Mouse (Mus musculus): ENCODE results near the gene Cd40lg.
A peak's percentile ranks its signal among the peaks of the same experiment; 100 is the strongest.

Gene Cd40lg

DNA sequence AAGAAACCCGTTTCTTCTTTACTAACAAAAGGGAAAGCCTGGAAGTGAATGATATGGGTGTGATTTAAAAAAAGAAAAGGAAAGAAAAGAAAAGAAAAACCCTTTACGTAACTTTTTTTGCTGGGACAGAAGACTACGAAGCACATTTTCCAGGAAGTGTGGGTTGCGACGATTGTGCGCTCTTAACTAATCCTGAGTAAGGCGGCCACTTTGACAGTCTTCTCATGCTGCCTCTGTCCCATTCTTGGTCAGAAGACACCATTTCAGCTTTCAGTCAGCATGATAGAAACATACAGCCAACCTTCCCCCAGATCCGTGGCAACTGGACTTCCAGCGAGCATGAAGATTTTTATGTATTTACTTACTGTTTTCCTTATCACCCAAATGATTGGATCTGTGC is at the start of gene Cd40lg:
Gene Cd40lg (plus strand): TSS at position 268 of the 400 bp plus-strand sequence.
- no peak for ATAC-seq (ENCODE audit: low TSS enrichment)

DNA sequence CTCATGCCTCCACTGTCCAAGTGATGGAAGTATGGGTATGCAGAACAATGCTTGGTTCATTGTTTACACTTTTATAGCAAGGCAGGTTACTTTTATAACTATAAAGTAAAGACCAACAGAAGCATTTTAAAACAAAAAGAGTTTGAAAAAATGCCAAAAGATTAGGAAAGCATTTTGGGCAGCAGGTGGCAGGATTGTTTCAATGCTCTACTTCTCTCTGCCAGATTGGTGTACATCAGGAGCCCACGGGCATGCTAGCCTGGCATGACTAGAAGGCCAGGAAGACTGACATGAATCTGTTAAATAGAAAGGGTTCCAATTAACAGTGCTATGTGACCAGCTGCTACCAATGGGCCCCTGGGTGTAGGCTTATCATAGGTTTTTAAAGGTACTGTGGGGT is 45.4 kb upstream of the Cd40lg start:
- no peak for ATAC-seq (ENCODE audit: low TSS enrichment)

DNA sequence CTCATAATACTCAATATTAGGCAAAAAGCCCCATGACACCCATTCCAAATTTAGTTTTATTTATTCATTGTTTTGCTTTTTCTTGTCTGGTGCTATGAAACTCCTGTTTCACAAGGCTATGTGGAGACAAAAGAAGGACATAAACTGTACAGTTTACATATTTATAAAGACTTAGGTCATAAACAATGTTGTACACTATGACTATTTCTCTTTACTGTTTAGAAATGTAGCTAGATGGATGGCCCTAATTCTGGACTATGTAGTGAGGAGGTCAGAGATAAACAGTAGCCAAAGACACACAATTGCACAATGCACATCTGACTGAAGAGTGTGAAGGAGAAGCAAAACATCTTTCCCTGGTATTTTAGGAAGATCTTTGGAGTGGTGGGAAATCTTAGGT is 40.7 kb upstream of the Cd40lg start:
- ATAC-seq (ENCODE audit: low TSS enrichment) = no peak

DNA sequence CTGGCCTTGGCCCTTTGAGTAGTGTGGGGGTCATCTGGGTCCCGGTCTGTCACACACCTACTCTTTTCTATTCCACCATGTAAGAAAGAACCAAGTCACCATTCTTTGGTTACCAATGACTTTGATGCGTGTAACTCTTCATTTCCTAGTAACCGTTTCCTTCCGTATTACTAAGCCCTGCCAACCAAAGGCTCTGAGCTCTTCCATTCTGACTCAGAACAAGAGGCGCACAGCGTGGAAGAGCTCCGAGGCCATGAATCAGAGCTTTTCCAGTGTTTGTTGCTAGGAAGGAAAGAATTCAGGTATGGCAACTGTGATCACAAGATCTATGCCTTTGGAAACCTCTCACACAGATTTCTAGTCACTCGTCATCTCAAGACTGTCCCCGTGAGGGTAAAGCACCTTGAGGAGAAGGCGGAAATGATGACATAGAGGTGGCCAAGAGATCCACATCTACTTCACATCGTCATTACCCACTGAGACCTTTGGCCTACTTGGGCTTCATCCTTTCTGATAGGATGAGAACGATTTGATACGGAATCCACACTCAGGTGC is 34.6 kb upstream of the Cd40lg start:
- ATAC-seq (ENCODE audit: low TSS enrichment) = no peak

DNA sequence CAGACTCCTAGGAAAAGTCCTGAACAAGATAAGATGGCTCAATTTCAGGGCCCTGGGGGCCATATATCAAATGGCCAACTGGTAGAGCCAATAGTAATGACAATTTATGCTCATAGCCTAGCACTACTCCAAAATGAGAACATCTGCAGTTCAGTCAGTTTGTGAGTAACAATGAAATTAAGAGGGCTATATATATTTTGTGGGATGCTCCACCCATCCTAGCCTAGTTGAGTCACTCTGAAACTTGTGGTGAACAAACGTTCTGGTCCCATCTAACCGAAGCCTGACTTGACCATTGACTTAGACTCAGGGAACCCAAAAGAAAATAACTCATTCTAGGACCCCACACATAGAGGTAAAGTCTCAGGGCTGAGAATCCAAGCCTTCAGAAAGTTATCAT is 29.5 kb upstream of the Cd40lg start:
- ATAC-seq (ENCODE audit: low TSS enrichment) = no peak

DNA sequence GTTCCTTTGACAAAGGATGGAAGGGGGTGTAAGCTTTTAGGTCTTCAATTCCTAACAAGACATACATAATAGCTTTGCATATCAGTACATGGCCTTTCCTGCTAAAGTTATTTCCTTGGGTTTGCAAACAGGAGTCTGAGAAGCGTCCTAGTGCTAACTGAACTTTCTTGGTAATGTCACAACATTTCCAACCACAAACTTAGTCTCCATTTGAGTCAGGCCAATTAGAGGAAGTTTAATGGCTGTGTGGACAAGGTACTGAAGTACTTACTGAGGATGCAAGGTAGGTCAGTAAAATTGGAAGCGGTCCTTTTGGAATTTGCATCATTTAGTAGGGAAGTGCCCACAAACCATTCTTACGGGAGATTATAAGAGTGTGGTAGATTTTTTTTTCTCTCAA is 28.6 kb upstream of the Cd40lg start:
- no peak for ATAC-seq (ENCODE audit: low TSS enrichment)

DNA sequence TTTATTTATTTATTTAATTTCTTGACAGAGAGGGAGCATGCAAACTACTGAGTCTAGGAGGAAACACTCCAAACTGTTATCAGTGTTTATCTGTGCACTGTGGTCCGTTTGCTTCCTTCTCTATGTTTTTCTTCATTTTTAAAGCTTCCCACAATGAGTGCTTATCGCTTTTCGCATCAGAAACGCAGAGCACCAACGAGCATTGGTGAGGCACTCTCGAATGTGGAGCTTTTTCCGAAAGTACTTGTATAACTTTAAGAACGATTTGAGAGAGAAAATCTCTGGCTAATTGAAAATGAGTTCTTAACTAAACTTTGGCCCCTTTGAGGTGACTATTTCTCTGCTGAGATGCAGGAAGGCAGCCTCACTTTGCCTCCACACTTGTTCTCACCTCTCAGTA is 24.6 kb upstream of the Cd40lg start:
- no peak for ATAC-seq (ENCODE audit: low TSS enrichment)

DNA sequence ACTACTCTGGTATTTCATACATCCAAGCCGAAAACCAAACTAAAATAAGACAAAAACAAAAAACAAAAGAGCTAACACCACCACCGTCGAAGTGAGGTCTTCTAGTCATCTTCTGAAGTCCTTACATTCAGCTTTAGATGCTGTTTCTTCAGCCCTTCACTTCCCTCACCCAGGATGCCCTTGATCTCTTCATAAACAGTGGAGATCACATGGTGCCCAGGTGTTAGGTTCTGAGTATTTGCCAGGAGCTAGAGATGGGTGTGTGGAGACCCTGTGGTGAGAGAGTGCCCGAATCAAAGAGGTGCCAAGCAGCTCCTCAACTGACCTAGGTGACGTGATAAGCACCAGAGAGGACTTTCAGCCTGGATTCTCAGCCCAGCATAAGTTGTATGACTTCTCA is 22.6 kb upstream of the Cd40lg start:
- no peak for ATAC-seq (ENCODE audit: low TSS enrichment)

DNA sequence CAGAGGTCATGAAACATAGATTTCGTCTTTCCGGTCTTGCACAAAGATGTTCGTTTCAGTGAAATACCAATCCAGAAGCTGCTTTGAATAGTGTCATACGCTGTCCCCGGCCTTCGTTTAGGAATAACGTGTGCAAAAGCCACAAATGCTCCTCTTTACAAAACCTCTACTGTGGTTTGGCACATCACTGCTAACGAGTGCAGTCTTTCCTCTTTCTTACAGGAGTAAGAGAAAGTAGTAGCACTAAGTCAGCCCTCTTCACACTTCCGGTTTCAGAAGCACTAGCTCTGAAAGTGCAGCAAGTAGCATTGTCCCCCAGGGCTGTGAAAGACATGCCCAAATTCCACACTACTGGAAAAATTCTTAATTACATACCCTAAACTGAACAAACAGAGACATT is 15.6 kb upstream of the Cd40lg start:
- ATAC-seq (ENCODE audit: low TSS enrichment) = no peak

DNA sequence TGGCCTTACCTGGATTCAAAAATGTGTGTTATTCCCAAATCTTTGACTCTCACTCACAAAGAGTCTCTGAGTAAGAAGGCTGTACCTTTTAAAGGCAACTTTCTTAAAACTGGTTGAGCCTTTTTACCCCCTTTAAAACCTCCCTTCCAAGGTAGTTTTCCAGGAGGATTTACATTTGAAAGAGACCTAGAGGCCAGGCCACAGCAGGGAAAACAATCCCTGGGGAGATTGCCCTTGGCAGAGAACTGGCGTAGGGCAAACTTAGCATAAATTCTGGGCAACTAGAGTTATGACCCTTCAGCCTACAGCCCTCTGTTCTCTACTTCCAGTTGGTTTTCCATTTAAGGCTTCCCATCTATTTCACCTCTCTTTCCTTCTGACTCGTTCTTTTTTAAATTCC is 13.9 kb upstream of the Cd40lg start:
- no peak for ATAC-seq (ENCODE audit: low TSS enrichment)

DNA sequence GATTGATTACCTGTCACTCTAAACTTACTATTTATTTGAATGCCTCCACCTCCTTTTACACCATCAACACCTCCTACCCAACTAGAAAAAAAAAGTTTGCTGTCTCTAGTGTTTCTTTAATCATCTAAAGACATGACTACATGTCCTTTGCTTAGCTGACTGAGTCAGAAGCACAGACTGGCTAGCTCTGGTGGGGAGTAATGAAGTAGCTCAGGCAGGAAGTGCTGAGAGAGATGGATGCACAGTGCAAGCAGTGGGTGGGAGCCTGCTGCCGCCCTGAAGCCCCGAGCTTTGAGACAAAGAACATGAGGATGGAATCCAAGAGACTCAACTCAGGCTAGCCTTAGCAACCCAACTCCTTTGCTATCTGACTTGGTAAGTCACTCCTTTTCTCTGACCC is 11.5 kb upstream of the Cd40lg start:
- no peak for ATAC-seq (ENCODE audit: low TSS enrichment)

DNA sequence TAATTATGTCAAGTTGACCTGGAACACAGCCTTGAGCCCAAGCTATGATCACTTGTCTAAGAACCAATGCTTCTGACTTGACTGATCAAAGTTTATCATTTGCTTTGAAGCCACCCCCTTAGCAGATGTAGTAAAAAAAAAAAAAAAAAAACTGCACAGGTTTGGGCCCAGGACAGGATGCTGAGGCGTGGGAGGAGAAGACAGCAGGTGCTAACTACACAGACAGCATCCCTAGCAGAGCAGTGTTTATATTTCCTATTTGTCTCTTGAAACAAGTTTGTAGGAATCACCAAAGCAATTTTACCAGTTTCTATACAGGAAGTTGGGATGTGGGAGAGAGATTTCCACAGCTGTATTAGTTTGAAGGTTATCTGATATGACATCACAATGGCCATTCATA is 1.4 kb upstream of the Cd40lg start:
- no peak for ATAC-seq (ENCODE audit: low TSS enrichment)

DNA sequence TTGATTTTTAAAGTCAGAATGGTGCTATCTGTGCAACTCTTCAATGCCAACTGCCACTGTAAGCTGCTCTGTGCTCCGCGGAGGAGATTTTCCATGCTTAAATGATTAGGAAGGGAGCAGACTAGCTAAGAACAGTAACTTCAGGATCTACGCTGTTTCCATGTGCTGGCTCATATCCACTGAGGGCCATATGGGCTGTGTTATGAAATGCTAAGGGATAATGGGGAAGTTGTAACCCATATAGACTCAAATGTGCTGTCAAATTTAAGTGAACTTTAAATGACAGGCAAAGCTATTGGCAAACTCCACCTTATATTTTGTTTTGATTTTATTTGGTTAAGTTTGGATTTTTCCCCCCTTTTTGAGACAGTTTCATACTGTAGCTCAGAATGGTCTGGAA is 919 bp downstream of the Cd40lg start:
- ATAC-seq (ENCODE audit: low TSS enrichment) = no peak

DNA sequence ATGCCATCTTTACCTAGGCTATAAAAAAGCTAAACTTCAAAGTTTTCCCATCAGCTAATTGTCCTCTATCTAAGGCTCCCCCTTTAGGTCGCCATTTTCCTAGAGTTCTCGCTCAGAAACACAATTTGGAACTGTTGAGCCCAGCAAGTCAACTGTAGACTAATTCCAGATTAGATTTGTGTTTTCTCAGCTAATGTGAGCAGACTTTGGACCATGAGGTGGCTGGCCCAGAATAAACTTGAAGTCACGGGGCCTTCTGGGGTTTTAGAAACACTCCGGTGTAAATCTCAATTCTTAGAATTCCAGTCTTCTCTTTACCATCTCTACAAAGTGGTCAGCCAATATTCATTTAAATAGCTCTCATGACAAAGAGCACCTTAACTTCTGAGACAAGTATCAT is 3.6 kb downstream of the Cd40lg start:
- ATAC-seq (ENCODE audit: low TSS enrichment) = no peak

DNA sequence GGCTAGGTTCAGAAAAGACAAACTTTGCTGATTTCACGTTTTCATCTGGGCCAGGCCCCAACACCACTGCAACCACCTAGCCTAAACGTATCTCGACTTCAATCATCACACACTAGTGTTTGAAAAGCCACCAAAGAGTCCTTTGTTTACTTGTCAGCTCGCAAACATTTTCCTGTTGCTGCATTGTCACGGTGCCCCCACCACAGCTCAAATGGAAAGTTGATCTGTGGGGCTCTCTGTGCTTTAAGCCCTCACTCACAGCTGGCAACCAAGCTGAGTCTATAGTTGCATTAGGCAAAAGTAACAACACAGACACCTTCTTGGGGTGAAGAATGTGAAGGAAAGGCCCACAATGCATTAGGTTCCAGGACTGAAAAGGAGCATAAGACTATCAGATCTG is 4.3 kb downstream of the Cd40lg start:
- ATAC-seq (ENCODE audit: low TSS enrichment) = no peak

DNA sequence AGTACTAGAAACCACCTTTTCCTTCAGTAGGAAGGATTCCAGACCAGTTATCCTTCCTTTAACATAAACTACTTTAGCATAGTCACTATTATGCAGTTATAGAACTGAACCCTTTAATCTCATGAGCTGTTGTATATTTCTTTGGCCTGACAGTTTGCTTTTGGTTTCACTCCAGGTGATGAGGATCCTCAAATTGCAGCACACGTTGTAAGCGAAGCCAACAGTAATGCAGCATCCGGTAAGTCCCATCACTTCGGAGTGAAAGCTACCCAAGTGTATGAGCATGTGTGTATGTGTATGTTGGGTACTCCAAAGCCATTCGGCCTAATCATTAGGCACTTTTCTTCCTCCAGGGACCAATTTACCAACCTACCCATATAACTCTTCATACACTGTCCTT is 7.6 kb downstream of the Cd40lg start:
- ATAC-seq (ENCODE audit: low TSS enrichment) = no peak

DNA sequence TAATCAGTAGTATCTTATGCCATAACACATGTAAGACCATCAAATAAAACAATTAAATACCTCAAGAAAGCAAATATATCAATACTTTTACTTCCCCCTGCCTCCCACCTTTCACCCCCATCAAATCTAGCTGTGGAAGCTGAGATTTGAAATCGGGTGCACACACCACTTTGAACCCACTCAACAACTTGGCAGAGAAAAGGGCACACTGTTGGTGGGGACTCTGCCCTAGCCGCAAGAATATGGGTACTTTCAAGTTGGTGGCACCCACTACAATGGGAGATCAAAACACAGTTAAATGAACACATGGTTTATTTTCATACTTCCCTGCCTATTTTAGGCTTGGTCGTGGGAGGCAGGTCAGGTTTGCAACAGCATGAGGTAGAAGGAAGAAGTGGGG is 9.9 kb downstream of the Cd40lg start:
- no peak for ATAC-seq (ENCODE audit: low TSS enrichment)

DNA sequence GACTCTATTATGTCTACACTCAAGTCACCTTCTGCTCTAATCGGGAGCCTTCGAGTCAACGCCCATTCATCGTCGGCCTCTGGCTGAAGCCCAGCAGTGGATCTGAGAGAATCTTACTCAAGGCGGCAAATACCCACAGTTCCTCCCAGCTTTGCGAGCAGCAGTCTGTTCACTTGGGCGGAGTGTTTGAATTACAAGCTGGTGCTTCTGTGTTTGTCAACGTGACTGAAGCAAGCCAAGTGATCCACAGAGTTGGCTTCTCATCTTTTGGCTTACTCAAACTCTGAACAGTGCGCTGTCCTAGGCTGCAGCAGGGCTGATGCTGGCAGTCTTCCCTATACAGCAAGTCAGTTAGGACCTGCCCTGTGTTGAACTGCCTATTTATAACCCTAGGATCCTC is 11.4 kb downstream of the Cd40lg start:
- ATAC-seq (ENCODE audit: low TSS enrichment) = peak; percentile 90

DNA sequence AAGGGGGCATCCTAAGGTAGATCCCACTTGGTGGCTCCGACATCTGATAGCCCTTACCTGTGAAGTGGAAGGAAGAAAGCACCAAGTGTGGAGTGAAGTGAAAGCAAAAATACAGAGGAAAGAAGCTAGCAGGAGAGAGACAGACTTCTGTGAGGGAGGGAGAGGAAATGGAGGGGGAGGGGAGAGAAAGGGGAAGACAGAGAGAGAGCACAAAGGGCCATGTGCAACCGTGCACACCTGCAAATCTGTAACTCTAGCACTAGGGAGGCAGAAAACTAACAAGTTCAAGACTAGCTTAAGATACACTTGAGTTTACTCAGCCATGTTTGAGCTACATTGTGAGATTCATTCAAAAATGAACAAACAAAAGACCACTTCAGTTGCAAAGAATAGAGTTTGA is 16.2 kb downstream of the Cd40lg start:
- ATAC-seq (ENCODE audit: low TSS enrichment) = no peak

DNA sequence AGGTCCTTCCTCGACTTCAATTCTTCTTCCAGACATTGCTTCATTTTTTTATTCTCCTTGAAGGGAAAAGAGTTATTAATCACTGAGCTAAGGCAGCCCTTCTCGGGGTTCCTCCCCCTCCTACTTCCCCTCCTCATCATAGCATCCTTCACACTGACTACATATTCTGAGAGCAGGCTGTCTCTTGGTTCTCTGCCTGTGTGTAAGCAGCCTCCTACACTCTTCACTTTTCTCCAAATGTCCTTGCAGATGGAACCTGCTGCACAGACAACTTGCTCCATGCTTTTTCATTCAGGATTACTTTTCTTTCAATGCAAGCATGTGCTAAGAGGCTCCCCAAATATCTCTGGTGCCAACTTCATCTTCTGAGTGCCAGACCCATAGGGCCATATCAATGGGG is 21.7 kb downstream of the Cd40lg start:
- peak; percentile 99 for ATAC-seq (ENCODE audit: low TSS enrichment)

DNA sequence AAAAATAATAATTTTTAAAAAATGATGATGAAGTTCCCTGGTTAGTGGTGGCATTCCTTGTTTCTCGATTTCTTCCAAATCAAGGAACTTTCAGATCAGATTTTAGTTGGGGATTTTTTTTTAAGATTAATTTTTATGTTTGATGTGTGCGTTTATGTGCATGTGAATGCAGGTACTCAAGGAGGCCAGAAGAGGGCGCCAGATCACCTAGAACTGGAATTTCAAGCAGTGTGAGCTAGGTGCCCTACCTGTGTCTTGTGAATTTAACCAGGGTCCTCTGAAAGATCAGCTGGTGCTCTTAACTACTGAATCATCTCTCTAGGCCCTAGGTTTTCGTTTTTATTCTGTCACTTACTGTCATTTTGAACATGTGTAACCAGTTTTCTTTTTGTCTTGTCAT is 24.0 kb downstream of the Cd40lg start:
- ATAC-seq (ENCODE audit: low TSS enrichment) = no peak

DNA sequence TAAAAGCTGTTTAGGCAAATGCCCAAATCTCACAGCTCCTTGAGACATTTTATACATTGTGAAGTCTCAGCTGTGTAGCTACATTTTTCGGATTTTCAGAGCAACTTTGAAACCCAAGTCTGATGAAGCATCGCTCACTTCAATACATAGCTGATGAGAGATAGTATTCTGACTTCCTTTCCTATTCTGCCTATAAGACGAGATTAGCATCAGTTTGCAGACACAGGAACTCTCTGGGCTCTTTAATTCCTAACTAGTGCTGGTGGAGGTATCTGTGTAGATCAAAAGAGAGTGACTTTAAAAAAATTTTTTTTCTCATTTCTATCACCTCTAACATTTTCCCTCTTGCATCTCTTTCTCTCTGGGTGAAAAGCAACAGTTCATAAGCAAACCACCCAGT is 26.6 kb downstream of the Cd40lg start:
- no peak for ATAC-seq (ENCODE audit: low TSS enrichment)

DNA sequence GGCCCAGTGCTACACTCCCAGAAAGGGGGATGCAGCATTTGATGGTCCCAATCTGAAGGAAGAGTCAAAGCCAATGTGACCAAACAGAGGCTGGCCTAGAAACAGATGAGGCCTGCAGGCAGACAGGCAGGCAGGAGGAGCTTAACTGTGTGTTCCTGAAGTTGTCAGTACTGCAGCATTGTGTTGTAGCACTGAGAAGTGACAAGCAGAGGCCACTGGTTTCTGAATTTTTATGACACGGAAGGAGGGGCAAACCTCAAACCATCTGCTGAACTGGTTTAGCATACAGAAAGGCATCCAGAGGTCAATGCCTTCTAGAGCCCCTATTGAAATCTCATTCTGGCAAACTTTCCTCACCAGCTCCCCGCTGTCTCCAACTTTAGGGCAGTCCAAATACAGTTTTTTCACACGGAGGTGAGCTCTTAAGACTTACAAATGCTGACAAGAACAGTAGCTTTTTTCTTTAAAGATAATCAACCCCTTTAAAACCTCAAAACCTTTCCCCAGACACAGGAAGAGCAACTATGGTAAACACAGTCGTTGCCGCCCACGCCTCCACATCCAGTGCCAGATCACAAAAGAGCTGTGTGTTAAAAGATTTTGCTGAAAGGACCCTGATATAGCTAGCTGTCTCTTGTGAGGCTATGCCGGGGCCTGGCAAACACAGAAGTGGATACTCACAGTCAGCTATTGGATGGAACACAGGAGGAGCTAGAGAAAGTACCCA is 41.5 kb downstream of the Cd40lg start:
- ATAC-seq (ENCODE audit: low TSS enrichment) = no peak

DNA sequence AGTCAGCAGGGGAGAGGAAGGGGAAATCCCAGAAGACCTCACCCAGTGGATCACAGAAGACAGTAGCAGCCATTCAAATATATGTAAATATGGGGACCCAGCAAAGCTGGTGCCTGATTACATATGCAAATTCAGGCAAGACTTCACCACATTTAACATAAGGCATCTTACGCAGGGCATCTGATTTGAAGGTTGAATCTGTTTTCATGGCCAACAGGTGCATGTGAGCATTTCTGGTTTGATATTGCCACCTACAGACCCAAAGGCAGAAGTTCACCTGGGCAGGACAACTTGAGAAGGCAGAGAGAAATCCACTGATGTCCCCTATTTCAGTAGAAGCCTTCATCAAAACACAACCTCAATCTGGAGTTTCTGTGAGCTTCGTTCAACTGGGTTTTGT is 48.8 kb downstream of the Cd40lg start:
- ATAC-seq (ENCODE audit: low TSS enrichment) = no peak

Measured in frontal cortex, adult (tissue).